Mouse (Mus musculus): Measurements from ENCODE around the gene Vwa2.

- TF ChIP-seq SRF (IDR thresholded peaks at IDR 0.05; ENCODE audit: control insufficient read depth, insufficient read length, low read depth) (no peak), POLR2A (IDR thresholded peaks at IDR 0.05; ENCODE audit: insufficient read length, low read depth) (no peak), USF1 (IDR thresholded peaks at IDR 0.05; ENCODE audit: low read depth) (no peak), CEBPB (IDR thresholded peaks at IDR 0.05; ENCODE audit: insufficient read depth, poor library complexity, severe bottlenecking) (no peak), TCF3 (IDR thresholded peaks at IDR 0.05; ENCODE audit: insufficient read length, low read depth) (no peak), E2F4 (IDR thresholded peaks at IDR 0.05; ENCODE audit: insufficient read depth) (no peak), POLR2AphosphoS2 (IDR thresholded peaks at IDR 0.05; ENCODE audit: insufficient read length, low read depth) (no peak)
Measured at GRCm38 (mm10) chr19:56935777-56936176, 61.7 kb downstream of the Vwa2 start.

Measured in myocyte (in vitro differentiated cells).